Mouse (Mus musculus): ENCODE results near the gene Rftn2.

Rftn2 gene

GRCm38 (mm10) chr1:55226011-55226857 is at the start of gene Rftn2:
Gene Rftn2, minus strand, starts transcription at chr1:55226782.
- DNase-seq (ENCODE audit: low spot score): no peak

- no peak for DNase-seq (ENCODE audit: low spot score)
Observed at GRCm38 (mm10) chr1:55265447-55265846, 38.9 kb upstream of the Rftn2 start.

GRCm38 (mm10) chr1:55264385-55264784 is 37.8 kb upstream of the Rftn2 start:
- no peak for DNase-seq (ENCODE audit: low spot score)

DNA sequence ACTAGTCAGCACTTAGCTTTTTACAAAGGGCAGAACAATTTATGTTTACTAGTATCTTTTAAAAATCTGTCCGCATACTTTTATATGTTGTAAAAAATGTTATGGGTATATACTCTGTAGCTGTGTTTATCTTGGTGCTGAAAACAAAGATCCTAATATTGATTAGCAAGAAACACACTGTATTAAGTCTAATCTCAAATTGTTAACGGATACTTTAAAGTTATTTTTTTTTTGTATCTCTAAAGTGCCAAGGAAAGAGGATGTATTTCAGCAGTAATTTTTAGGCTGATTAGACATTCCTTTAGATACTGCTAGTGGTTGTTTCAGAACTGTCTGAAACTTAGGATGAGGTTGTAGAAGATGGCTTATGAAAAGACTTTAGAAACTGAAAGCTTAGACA is 19.8 kb upstream of the Rftn2 start:
- no peak for DNase-seq (ENCODE audit: low spot score)

DNA sequence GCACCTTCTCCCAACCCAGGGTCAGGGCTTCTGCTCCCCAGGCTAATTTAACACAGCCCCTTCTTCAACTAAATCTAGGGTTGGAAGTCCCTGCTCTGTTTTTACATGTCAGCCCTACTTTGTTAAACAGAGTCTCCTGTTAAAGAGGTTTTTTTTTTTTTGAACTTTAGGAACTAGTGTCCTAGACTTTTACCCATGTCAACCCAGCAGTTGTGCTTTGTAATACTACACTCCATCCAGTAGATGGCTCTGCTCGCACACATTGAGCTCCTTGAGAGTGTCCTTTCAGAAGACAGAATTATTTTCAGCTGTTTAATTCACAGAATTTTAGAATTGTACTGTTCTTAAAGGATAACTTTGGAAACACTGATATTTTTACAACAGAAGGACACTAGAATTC is 12.7 kb upstream of the Rftn2 start:
- no peak for DNase-seq (ENCODE audit: low spot score)

- DNase-seq (ENCODE audit: low spot score): no peak
Observed at GRCm38 (mm10) chr1:55238496-55238895, 11.9 kb upstream of the Rftn2 start.

GRCm38 (mm10) chr1:55237643-55238161 is 11.1 kb upstream of the Rftn2 start:
- no peak for DNase-seq (ENCODE audit: low spot score)

DNA sequence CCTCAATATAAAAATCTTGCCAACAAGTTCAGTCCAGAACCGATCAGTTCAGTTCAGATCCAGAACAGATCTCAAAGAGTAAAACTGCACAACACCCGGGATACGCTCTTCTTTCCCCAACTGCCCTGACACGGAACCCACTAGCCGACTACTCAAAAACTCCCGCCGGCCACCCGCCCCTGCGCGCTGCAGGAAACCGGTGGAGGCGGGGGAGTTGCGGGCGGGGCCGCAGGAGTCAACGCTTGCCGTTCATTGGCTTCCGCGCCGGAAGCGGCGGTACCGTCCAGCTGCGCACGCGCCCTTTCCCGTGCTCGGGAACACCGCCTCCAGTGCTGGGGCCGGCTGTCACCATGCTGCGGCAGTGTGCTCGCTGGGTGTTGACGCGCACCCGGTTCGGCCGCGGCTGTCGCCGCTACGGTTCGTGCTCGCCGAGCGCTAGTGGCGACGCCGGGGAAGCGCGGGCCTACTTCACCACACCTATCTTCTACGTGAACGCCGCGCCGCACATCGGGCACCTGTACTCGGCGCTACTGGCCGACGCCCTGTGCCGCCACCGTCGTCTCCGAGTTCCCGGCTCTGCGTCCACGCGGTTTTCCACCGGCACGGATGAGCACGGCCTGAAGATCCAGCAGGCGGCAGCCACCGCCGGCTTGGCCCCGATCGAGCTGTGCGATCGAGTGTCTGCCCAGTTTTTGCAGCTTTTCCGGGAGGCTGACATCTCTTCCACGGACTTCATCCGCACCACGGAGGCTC is 10.5 kb upstream of the Rftn2 start, which contains the start of gene Mars2:
Mars2 (plus strand) TSS at position 288 of the 753 bp plus-strand sequence.
- DNase-seq (ENCODE audit: low spot score): peak; percentile 94

DNA sequence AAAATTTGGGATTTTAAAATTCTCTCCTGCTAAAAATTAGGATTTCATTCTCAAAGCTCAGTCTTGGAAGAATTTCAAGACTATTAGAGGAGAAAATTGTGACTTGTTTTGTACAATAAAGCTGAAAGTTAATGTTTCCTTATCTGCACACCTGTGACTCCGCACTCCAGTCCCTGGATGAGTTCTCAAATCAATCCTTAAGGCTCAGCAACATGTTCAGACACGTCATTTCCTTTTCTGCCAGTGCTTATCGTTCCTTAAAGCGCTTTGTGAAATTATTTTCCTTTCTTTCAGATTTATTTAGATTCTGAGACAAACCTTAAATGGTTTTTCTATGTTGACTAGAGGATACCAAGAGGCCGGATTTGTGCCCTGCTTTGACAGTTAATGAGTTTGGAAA is 9.9 kb upstream of the Rftn2 start:
- no peak for DNase-seq (ENCODE audit: low spot score)

GRCm38 (mm10) chr1:55234910-55235520 is 8.4 kb upstream of the Rftn2 start:
- no peak for DNase-seq (ENCODE audit: low spot score)

DNA sequence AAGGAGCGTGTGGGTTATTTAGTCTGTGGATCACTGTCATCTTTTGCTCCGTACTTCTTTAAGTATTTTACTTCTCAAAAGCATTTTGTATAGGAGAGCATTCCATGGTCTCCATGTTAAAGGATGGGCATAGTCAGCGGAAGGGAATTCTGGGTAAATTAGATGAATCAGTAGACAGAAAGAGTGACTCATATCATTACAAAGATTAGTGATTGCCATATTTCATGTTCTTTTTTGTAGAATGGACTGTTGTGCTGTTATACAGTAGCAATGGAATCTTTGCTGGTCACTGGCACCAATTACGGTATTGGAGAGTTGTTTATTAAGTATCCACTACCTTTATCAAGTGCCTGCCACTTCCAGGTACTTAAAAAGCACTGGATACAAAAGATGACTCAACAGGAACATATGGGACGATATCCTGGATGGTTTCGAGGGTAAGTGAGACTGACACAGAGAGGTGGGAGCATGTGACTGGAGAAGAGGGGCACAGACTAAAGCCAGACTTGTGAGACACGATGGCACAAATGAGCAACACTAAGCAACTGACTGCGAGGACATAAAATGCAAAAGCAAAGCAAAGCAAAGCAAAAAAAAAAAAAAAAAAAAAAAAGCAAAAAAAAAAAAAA is 1.8 kb upstream of the Rftn2 start:
- no peak for DNase-seq (ENCODE audit: low spot score)

GRCm38 (mm10) chr1:55227376-55227775 is 794 bp upstream of the Rftn2 start:
- DNase-seq (ENCODE audit: low spot score): no peak

DNA sequence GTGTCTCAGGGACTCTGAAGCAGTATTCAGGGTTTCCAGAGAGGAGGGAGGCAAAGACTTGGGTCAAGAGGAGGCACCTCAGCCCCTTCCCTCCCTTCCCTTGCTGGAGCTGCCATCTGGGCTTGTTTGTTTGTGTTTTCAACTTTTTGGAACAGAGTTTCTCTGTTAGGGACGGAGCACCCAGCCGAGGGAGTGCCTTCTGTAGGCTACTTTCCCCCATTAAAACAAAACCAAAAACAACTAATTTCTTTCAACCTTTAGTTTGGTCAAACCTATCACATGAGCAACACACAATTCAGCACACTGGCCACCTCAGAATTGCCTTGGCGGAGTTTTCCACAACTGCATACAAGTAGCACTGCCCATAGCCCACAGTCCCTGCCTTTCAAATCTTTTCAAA is 1.2 kb downstream of the Rftn2 start:
- no peak for DNase-seq (ENCODE audit: low spot score)

DNA sequence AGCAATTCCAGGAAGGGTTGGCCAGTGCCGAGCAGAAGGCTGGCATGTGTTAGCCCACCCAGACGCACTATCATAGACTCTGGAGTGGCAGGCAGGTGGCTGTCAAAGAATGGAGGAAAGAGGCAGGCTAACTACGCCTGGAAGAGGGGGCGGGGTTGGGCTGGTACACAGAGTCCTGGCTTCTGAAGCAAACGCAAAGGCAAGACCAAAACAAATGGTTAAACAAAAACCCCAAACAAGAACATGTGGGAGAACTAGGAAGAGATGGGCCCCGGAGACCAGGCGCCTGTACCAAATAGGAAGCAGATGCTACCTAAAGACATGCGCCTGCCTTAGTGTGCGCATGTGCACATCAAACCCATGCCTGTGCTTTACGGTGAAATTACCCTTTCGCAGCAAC is 2.5 kb downstream of the Rftn2 start:
- DNase-seq (ENCODE audit: low spot score): no peak

DNA sequence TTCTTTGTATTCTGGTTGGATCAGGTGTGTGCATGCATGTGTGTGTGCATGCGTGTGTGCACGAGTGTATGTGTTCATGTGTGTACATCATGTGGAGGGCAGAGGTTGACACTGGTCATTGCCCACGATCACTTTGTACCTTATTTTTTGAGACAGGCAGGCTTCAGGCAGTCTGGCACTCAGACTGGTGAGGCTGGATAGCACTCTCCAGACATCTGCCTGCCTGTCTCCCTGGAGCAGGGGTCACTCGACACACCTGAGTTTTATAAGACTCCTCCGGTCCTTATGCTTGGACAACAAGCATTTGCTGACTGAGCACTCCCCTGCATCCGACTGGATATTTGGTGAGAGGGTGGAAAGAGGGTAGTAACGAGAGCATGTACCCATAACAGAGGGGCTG is 3.6 kb downstream of the Rftn2 start:
- no peak for DNase-seq (ENCODE audit: low spot score)

DNA sequence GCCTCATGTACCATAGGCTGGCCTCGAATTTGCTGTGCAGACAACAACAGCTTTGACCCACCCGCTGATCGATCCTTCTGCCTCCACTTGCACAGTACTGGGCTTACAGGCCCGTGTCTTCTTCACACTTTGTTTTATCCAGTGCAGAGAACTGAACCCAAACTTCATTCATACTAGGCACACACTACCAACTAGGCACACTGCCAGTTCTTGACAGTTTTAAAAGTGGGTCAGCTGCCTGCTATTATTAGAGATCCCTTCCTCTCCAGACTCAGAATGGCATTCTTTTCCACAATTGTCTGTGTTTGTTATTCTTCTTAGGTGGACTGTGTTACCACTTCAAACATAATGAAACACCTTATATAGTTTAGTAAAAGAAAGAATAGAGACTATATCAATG is 5.2 kb downstream of the Rftn2 start:
- no peak for DNase-seq (ENCODE audit: low spot score)

DNA sequence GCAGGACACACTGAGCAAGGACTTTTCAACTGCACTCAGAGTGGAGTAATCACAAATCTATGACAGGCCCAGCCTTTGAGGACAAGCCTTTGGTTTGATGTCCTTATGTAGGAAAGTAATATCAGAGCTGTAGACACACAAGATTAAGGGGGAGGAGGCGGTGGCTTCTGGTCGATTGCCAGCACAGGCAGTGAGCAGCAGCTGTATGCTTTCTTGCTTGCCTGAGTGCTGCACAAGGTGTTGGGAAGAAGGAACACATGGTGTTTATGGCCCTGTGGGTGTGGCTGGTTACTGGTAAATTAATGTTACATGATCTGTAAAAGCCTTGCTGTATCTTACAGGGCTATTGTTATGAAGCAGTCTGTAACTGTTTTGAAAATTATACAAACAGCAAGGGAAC is 9.4 kb downstream of the Rftn2 start:
- DNase-seq (ENCODE audit: low spot score): no peak

DNA sequence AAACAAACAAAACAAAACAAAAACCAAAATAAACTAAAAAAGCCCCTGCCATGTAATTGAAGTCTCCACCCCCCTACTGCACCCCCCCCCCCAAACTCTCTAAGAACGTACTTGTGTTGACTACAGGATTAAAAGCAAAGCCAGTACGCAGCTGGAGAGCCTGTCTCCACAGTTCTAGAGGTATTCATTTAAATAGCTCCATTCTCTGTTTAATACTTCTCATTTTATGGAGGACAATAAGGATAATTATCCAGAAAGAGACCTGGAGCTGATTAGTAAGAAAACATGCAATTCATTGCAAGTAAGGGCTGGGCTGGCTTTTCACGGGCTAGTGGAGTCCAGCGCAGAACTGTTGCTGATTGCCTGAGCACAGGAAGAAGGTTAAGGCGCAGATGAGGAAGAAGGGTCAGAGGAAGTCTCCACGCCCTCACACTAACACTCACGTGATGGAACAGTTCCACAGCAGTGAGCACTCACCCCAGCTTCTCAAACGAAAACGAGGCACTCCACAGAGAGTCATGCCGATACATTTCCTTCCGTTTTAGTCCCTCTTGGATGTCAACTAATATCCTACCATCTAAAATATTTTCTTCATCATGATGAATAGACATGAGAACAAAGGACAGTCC is 11.3 kb downstream of the Rftn2 start:
- DNase-seq (ENCODE audit: low spot score): no peak

DNA sequence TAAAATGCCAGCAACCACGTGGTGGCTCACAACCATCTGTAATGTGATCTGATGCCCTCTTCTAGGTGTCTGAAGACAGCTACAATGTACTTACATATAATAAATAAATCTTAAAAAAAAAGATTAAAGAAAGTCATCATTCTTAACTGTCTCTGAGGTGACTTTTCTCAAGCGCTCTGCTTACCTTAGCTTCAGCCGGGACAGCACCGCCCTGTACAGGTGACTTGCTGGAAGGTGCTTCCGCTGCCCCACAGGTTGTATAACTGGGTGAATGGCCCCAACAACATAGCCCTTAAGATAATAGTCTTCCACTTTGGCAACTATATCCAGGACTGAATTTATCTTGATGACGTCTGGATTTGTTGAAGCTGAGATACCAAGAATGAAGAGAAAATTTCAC is 12.6 kb downstream of the Rftn2 start:
- DNase-seq (ENCODE audit: low spot score): no peak

- no peak for DNase-seq (ENCODE audit: low spot score)
Observed at GRCm38 (mm10) chr1:55213475-55213874, 13.1 kb downstream of the Rftn2 start.

GRCm38 (mm10) chr1:55212771-55213170 is 13.8 kb downstream of the Rftn2 start:
- no peak for DNase-seq (ENCODE audit: low spot score)

DNA sequence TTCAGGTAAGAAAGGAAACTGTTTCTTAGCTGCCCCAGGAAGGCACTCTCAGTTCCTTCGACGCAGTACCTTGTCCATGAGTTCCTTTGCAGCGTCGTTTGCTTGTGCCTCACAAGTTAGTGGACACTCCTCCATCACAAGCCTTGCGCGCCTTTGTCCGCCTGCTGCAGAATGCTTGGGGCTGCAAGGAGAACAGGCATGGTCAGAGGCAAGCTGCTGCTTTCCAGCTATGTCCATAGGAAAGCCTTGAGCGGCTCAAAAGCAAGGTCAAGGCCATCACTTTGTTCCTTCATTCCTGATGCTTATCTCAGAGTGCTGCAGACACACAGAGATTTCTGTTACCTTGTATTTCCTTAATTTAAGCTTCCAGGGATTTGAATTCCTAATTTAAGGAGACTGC is 15.5 kb downstream of the Rftn2 start:
- DNase-seq (ENCODE audit: low spot score): no peak
